Mouse (Mus musculus): ENCODE data around the gene Gpr27.

The Gpr27 gene

GRCm38 (mm10) chr6:99677325-99677724 lies 15.2 kb upstream of the Gpr27 start:
- DNase-seq (ENCODE audit: low read depth, low spot score) = no peak

GRCm38 (mm10) chr6:99678108-99678507 lies 14.4 kb upstream of the Gpr27 start:
- DNase-seq (ENCODE audit: low read depth, low spot score) = no peak

- DNase-seq (ENCODE audit: low read depth, low spot score) = no peak
These were observed 8.5 kb upstream of the Gpr27 start for GRCm38 (mm10) chr6:99683974-99684373.

GRCm38 (mm10) chr6:99684899-99685298 lies 7.6 kb upstream of the Gpr27 start:
- DNase-seq (ENCODE audit: low read depth, low spot score) = peak; percentile 78

GRCm38 (mm10) chr6:99688513-99688912 lies 4.0 kb upstream of the Gpr27 start:
- no peak for DNase-seq (ENCODE audit: low read depth, low spot score)

GRCm38 (mm10) chr6:99691666-99692205 lies 743 bp upstream of the Gpr27 start:
- DNase-seq (ENCODE audit: low read depth, low spot score) = no peak

GRCm38 (mm10) chr6:99692916-99693841 lies 700 bp downstream of the Gpr27 start:
- DNase-seq (ENCODE audit: low read depth, low spot score) = peak; percentile 58

- no peak for DNase-seq (ENCODE audit: low read depth, low spot score)
These were observed 8.0 kb downstream of the Gpr27 start for GRCm38 (mm10) chr6:99700484-99700883.

- DNase-seq (ENCODE audit: low read depth, low spot score) = peak; percentile 81
These were observed 19.2 kb downstream of the Gpr27 start for GRCm38 (mm10) chr6:99711576-99712101.

GRCm38 (mm10) chr6:99713256-99713655 lies 20.8 kb downstream of the Gpr27 start:
- DNase-seq (ENCODE audit: low read depth, low spot score) = no peak

GRCm38 (mm10) chr6:99715191-99715590 lies 22.7 kb downstream of the Gpr27 start:
- DNase-seq (ENCODE audit: low read depth, low spot score) = peak; percentile 90

- peak; percentile 37 for DNase-seq (ENCODE audit: low read depth, low spot score)
These were observed 23.4 kb downstream of the Gpr27 start for GRCm38 (mm10) chr6:99715913-99716312.

GRCm38 (mm10) chr6:99721032-99721431 lies 28.6 kb downstream of the Gpr27 start:
- no peak for DNase-seq (ENCODE audit: low read depth, low spot score)

- no peak for DNase-seq (ENCODE audit: low read depth, low spot score)
These were observed 29.9 kb downstream of the Gpr27 start for GRCm38 (mm10) chr6:99722390-99722789.

- peak; percentile 51 for DNase-seq (ENCODE audit: low read depth, low spot score)
These were observed 33.6 kb downstream of the Gpr27 start, which contains the start of gene Prok2 for GRCm38 (mm10) chr6:99725971-99726561. TSS of gene Prok2 (minus strand) at chr6:99726392.

- DNase-seq (ENCODE audit: low read depth, low spot score) = peak; percentile 41
These were observed 34.3 kb downstream of the Gpr27 start for GRCm38 (mm10) chr6:99726576-99727303.

GRCm38 (mm10) chr6:99729853-99730252 lies 37.4 kb downstream of the Gpr27 start:
- DNase-seq (ENCODE audit: low read depth, low spot score) = peak; percentile 41

GRCm38 (mm10) chr6:99731926-99732325 lies 39.4 kb downstream of the Gpr27 start:
- no peak for DNase-seq (ENCODE audit: low read depth, low spot score)

- no peak for DNase-seq (ENCODE audit: low read depth, low spot score)
These were observed 40.2 kb downstream of the Gpr27 start for GRCm38 (mm10) chr6:99732673-99733072.

- no peak for DNase-seq (ENCODE audit: low read depth, low spot score)
These were observed 42.2 kb downstream of the Gpr27 start for GRCm38 (mm10) chr6:99734666-99735065.

GRCm38 (mm10) chr6:99742866-99743265 lies 50.4 kb downstream of the Gpr27 start:
- DNase-seq (ENCODE audit: low read depth, low spot score) = peak; percentile 65
